Comparison of ENCODE assay signal across 22 mouse cellular contexts in genomic region chr11:31592061-31592460, GRCm38 (mm10).
DNase-seq lines count a peak whose midpoint lies in the region; ATAC-seq and TF ChIP-seq lines count a peak whose summit lies in the region.
"Had no signal": no experiment of that assay in that cellular context is flagged by ENCODE, and none has a peak within 500 bp of the region (broad histone marks: within the 10 kb centered on the region; RNA-seq: fewer than 3 reads in every experiment).

No protein-coding gene starts in this region.

- H3K4me3 ChIP-seq in heart, embryonic 10.5 days, result no peak overlapping the region
- no peak overlapping the region for H3K4me3 ChIP-seq in layer of hippocampus, adult 2 months
- H3K4me3 ChIP-seq in forebrain, embryonic 12.5 days (replicated peaks), result no peak overlapping the region
- H3K4me3 ChIP-seq: erythroblast, embryonic 14.5 days; forebrain, embryonic 15.5 days; hindbrain, embryonic 10.5 days; kidney, embryonic 15.5 days; limb, embryonic 13.5 days; neural tube, embryonic 12.5 days had no signal

- H3K36me3 ChIP-seq in heart, embryonic 10.5 days, result no peaks in the 10 kb centered on the region
- no peaks in the 10 kb centered on the region for H3K36me3 ChIP-seq in forebrain, embryonic 12.5 days (replicated peaks)
- H3K36me3 ChIP-seq: forebrain, embryonic 15.5 days; hindbrain, embryonic 10.5 days; kidney, embryonic 15.5 days; limb, embryonic 13.5 days; neural tube, embryonic 12.5 days had no signal

- H3K9me3 ChIP-seq in heart, embryonic 10.5 days, result no peaks in the 10 kb centered on the region
- H3K9me3 ChIP-seq in forebrain, embryonic 12.5 days, result no peaks in the 10 kb centered on the region
- H3K9me3 ChIP-seq: forebrain, embryonic 15.5 days; hindbrain, embryonic 10.5 days; kidney, embryonic 15.5 days; limb, embryonic 13.5 days; neural tube, embryonic 12.5 days had no signal

- H3K27me3 ChIP-seq in heart, embryonic 10.5 days (ENCODE audit: insufficient read depth, poor library complexity, severe bottlenecking), result no peaks in the 10 kb centered on the region
- H3K27me3 ChIP-seq in forebrain, embryonic 12.5 days, result no peaks in the 10 kb centered on the region
- H3K27me3 ChIP-seq: forebrain, embryonic 15.5 days; kidney, embryonic 15.5 days; limb, embryonic 13.5 days; neural tube, embryonic 12.5 days; Patski had no signal

- TF ChIP-seq CTCF in layer of hippocampus, adult 2 months (conservative IDR thresholded peaks at IDR 0.05), result no peak

- no peak overlapping the region for H3K4me2 ChIP-seq in forebrain, embryonic 12.5 days
- H3K4me2 ChIP-seq: forebrain, embryonic 15.5 days; kidney, embryonic 15.5 days; limb, embryonic 13.5 days; neural tube, embryonic 12.5 days had no signal

- no peak overlapping the region for H3K27ac ChIP-seq in heart, embryonic 10.5 days
- peak overlapping the region; percentile 57; the same call in 1 of the 2 replicates for H3K27ac ChIP-seq in layer of hippocampus, adult 2 months
- H3K27ac ChIP-seq in forebrain, embryonic 12.5 days, result no peak overlapping the region
- H3K27ac ChIP-seq: forebrain, embryonic 15.5 days; hindbrain, embryonic 10.5 days; kidney, embryonic 15.5 days; limb, embryonic 13.5 days; neural tube, embryonic 12.5 days had no signal

- no peak overlapping the region for H3K9ac ChIP-seq in forebrain, embryonic 12.5 days
- H3K9ac ChIP-seq: forebrain, embryonic 15.5 days; kidney, embryonic 15.5 days; limb, embryonic 13.5 days; liver, postnatal 0 days; neural tube, embryonic 12.5 days had no signal

- H3K4me1 ChIP-seq in heart, embryonic 10.5 days, result no peaks in the 10 kb centered on the region
- H3K4me1 ChIP-seq in forebrain, embryonic 12.5 days, result no peaks in the 10 kb centered on the region
- H3K4me1 ChIP-seq: forebrain, embryonic 15.5 days; hindbrain, embryonic 10.5 days; kidney, embryonic 15.5 days; neural tube, embryonic 12.5 days had no signal

- ATAC-seq in forebrain, embryonic 12.5 days (ENCODE audit: low FRiP score), result no peak
- ATAC-seq: activated CD4-positive, CD25-positive, alpha-beta regulatory T cell, adult 4 months; forebrain, embryonic 15.5 days; liver, postnatal 0 days; Patski had no signal

- 74% methylated on average over 11 of the region's 11 CpGs for WGBS in heart, embryonic 10.5 days
- WGBS in forebrain, embryonic 12.5 days, result 87% methylated on average over 11 of the region's 11 CpGs

- peak; percentile 94 for DNase-seq in heart, adult 11 months
- DNase-seq in heart, embryonic 10.5 days (ENCODE audit: low spot score), result no peak
- no peak for DNase-seq in layer of hippocampus, adult 2 months (ENCODE audit: low spot score in 2 of 2)
- no peak for DNase-seq in layer of hippocampus, adult 9-10 months (ENCODE audit: low spot score)
- DNase-seq in gastrocnemius, postnatal 25 days, result peak; percentile 81
- DNase-seq in skeletal muscle tissue, adult 2 months (ENCODE audit: low read depth, low spot score), result peak; percentile 77
- no peak for DNase-seq in urinary bladder, postnatal 14 days (ENCODE audit: low spot score)
- DNase-seq: adrenal gland, postnatal 14 days; cerebellum, adult 11-12 months; cerebellum, postnatal 36 days; liver, postnatal 0 days; lung, postnatal 36 days; right cerebral cortex, postnatal 25 days had no signal

Comparison
In these comparisons a context has a peak if more than half of its experiments do, and no peak if none do; other contexts are left out.
1. DNase-seq: peak in heart, adult 11 months (single experiment), gastrocnemius, postnatal 25 days (single experiment) and skeletal muscle tissue, adult 2 months (single experiment); none in heart, embryonic 10.5 days (single experiment), layer of hippocampus, adult 2 months (0 of 2), layer of hippocampus, adult 9-10 months (single experiment) and urinary bladder, postnatal 14 days (single experiment).